Mouse (Mus musculus): Measurements from ENCODE around the gene Setd3.

Setd3 gene

GRCm38 (mm10) chr12:108069504-108069903, 109.6 kb downstream of the Setd3 start:
- no peak for DNase-seq

DNA sequence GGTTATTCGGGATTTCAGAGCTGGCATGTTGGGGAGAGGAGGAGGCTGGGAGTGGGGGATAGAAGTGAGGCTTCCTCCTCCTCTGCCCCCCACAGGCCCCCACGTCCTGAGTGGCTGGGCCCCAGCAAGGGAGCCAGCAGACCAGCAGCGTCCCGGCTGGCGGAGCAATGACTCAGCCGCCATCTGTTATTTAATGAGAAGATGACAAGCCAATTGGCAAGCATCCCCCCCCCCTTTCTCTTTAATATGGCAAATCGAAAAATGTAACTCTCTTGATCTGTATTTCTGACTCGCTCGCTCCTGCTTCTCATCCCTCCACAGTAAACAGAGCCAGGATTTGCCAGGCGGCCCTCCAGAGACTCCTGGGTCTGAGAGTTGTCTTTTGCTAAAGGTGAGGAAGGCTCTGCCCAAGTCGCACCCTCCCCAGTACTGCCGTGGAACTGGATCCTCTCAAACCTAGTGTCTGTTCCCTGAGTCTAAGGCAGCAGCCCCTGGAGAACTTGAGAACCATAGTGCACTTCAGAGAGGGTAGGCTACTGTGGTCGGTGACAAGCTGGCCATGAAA, 111.2 kb downstream of the Setd3 start:
- DNase-seq, result no peak

- no peak for DNase-seq
These were observed 111.9 kb downstream of the Setd3 start for GRCm38 (mm10) chr12:108067231-108067630.

GRCm38 (mm10) chr12:108064396-108064998, 114.6 kb downstream of the Setd3 start:
- no peak for DNase-seq

DNA sequence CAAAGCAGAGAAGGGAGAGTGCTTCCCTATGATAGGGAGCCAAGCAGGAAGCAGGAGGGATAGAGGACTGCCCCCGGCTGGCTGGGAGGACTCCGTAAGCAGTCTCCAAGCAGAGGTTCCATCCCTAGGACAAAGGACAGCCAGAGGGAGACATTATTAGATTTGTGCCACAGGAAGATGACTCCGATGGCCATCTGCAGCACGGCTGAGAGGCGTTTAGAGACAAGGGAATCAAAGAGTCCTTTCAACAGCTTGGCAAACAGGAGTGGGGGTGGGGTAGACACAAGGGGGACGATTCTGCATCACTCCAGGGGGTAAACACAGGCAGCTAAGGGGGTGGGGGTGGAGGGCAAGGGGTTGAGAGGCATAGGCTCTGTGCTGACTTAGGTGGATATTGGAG, 115.1 kb downstream of the Setd3 start:
- DNase-seq, result no peak

- no peak for DNase-seq
These were observed 117.0 kb downstream of the Setd3 start for GRCm38 (mm10) chr12:108062137-108062536.

DNA sequence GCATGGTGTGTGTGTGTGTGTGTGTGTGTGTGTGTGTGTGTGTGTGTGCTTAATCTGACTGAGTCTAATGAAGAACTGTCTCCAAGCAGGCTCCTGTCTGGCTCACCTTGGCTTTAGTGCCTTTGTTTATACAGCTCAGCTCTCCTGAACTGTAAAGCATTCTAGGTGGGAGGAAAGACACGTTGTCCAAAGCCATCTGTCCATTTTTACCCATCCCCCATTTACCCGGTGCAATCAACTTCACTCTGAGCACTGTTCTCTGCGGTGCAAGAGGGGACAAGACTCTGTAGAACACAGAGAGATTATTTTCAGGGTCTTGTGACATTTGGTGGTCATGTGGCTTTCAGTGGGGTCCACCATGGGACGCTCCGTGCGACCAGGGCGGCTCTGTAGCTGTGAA, 117.5 kb downstream of the Setd3 start:
- DNase-seq, result no peak
